Mouse (Mus musculus): ENCODE results near the gene Ripply1.

GRCm38 (mm10) chrX:139800406-139800878 is 18.3 kb upstream of the Ripply1 start, which contains the start of gene Cldn2:
- TF ChIP-seq CTCF (IDR thresholded peaks at IDR 0.05; ENCODE audit: low read depth) (no peak), EP300 (IDR thresholded peaks at IDR 0.05; ENCODE audit: low read depth) (no peak)

Measured in liver, postnatal 0 days (tissue).